Mouse (Mus musculus) adrenal gland, adult 18-20 months (tissue): ENCODE results near the gene Mapk8ip3. TPM values are rescaled to one million over a fixed set of nuclear protein-coding genes. Genes with fewer than 3 reads are reported as not detected.

ENCODE experiments used
- DNase-seq, 2 experiments: peaks; one replicate each; pipeline ENCODE4 v3.0.0; 2021 to 2022; ENCODE audit warnings: low spot score in 2 of 2
- total RNA-seq, 2 experiments: library from RNA; stranded (reverse); gene quantifications; 1 replicate in 1 of 2; 2 replicates in 1 of 2; pipeline ENCODE4 v1.2.3; 2021

Gene Mapk8ip3
- total RNA-seq, 2 experiments from 2014 or later, result 125 to 137 TPM

GRCm38 (mm10) chr17:24902671-24903474 is 33.9 kb downstream of the Mapk8ip3 start:
- DNase-seq, result no peak

DNA sequence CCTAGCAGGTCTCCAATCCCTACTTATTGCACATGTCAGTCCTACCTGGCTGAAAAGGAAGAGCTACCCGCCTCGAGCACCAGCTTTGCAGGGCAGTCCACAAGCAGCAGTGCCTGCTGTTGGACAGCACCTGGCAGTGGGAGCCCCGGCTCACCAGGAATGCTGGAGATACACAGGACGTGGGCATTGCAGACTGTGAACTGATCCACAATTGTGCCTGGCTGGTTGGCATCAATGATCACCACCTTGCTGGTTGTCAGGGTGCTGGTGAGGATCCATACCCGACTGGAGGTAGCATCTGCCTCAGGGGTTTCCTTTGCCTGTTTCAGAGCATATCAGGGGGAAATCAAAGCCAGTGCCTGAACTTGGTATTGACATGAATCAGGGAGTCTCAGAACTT is 34.7 kb downstream of the Mapk8ip3 start:
- DNase-seq, result no peak

- no peak for DNase-seq
Measured at GRCm38 (mm10) chr17:24900014-24900413, 36.8 kb downstream of the Mapk8ip3 start.

GRCm38 (mm10) chr17:24899153-24899552 is 37.6 kb downstream of the Mapk8ip3 start:
- DNase-seq, result no peak

- DNase-seq, result no peak
Measured at GRCm38 (mm10) chr17:24898041-24898854, 38.5 kb downstream of the Mapk8ip3 start.

DNA sequence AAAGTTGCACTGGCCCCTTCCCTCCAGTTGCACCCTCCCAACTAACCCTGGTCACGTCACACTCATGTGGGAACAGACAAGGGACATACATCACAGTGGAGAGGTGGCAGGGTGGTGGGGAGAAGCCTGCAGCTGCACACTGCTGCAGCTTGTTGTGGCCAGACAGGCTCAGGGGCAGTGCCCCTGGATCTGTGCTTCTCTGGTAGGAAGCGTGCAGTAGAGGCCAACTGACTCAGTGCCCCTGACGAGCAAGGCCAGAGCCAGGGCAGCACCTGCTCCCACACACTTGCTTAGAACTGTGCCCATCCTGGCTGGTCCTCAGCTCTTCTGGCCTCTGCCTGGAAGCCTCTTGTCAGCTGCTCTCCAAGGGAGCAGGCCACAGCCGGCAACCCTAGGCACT is 39.2 kb downstream of the Mapk8ip3 start:
- no peak for DNase-seq

GRCm38 (mm10) chr17:24896993-24897269 is 39.8 kb downstream of the Mapk8ip3 start:
- no peak for DNase-seq

GRCm38 (mm10) chr17:24896241-24896992 is 40.4 kb downstream of the Mapk8ip3 start, which contains the start of gene Nme3:
Gene Nme3 (plus strand): TSS chr17:24896500.
- DNase-seq, result peak; percentile 71 to 73

DNA sequence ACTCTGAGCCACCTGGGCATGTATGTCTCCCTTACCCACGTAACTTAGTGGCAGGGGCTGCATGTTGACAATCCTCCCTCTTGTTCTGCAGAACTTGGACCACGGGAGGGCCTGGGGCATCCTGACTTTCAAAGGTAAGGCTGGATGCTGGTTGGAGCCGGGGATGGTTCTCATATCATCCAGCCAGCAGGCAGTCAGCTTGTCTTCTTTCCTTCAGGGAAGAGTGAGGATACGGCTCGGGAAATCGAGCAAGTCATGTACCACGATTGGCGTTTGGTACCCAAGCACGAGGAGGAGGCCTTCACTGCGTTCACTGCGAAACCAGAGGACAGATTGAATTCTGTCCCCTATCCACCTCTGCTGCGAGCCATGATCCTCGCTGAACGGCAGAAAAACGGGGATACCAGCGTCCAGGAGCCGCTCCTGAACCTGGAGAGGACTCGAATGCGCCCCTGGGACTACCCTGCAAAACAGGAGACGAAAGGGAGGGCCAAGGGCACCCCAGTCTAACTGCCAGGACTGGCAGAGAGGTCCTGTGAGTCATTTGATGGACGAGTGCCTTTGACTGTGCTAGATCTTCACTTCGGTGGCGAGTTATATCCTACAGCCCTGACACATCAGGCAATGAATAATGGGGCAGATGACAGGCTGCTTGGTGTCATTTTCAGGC is 41.1 kb downstream of the Mapk8ip3 start:
- peak in 1 of 2 experiments; percentile 43 for DNase-seq

- peak; percentile 73 to 75 for DNase-seq
Measured at GRCm38 (mm10) chr17:24894995-24895547, 41.7 kb downstream of the Mapk8ip3 start, which contains the start of the genes Eme2 and Mrps34. Gene Eme2 (minus strand): TSS chr17:24895087. Gene Mrps34 (plus strand): TSS chr17:24895116.

DNA sequence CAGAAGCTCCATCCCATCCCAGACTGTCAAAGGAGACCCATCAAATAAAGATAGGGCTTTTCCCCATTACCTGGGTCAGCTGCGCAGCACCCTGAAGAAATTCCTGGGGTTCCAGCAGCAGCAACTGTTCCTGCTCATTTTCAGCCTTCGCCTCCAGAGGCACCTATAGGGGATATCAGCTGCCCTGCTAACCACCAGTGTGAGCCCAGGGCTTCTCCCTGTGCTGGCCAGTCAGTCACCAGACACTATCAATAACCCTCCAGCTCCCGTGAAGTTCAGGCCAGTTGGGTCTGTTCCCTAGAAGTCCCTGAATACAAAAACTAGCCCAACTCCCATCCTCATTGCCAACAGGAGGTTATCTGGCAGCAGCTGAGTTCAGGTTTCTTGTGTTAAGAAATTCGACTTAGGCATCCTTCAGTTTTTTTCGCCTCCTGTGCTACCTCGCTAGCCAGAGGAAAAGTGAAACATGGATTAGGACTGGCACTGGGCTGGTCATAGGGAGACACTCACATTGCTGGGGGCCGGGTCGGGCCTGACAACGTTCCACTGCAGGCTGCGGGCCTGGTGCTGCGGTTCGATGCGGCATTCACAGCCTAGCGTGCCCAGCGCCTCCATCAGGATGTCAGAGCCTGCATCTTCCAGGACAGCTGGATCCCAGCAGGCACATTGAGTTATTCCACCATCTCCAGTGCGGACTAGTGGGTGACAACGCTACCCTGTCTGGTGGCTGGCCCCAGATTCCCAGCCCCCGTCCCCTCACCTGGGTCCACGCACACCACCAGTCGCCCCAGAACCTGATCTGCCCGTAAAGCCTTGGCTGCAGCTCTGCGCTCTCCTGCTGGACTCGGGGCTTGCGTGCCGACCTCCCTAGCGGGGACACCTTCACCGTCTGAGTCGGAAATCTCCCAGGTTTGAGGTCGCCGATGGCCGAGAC is 42.4 kb downstream of the Mapk8ip3 start:
- DNase-seq, result no peak

DNA sequence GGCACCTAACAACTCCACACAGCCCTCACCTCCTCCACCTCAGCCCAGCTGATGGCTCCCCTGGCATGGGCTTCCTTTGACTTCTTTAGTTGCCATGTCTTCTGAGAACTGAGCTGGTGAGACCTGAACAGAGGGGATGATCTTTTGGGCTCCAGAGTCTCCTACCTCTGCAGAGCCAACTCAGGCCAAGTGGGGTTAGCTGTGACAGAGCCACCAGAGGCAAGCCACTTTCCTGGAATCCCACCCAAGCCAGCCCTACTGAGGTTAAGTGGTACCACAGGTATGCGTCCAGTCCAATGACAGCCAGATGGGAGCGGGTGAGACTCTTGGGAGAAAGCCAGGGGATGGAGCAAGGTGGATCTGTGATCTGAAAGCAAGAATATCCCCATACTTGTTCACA is 43.5 kb downstream of the Mapk8ip3 start:
- DNase-seq, result no peak

DNA sequence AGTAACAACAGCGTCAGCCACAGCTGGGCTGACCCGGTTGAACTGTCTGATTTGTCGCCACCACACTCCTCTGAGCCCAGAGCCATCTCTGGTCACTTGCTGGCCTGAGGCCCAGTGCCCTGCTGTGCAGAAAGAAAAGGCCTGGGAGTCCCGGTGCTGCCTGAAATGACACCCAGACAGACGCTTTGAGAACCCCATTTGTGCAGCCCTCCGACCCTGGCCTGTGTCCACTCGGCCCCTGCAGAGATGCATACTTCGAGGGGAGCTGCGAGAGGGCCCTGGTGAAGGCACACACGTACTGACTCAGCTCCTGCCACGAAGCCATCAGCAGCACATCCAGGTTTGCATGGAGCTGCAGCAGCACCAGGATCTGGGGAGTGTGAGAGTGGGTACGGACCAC is 44.0 kb downstream of the Mapk8ip3 start:
- peak in 1 of 2 experiments; percentile 20 for DNase-seq

DNA sequence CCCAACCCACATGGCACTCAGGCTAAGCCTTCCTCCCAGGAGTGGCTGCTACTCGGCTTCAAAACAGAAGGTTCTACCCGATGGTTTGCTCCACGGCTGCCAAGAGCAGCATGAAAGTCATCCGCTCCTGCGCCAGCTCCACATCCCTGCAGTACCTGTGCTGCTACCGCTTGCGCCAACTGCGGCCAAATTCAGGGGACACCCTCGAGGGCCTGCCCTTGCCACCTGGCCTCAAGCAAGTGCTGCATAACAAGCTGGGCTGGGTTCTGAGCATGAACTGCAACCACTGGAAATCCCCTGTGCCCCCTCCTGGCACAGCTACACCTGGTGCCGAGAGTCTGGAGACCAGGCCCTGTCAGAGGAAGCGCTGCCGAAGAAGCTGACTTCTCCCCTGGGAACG is 45.5 kb downstream of the Mapk8ip3 start:
- peak in 1 of 2 experiments; percentile 19 for DNase-seq

GRCm38 (mm10) chr17:24890151-24891092 is 46.4 kb downstream of the Mapk8ip3 start:
- peak in 1 of 2 experiments; percentile 26 for DNase-seq

GRCm38 (mm10) chr17:24888862-24889261 is 47.9 kb downstream of the Mapk8ip3 start:
- peak in 1 of 2 experiments; percentile 20 for DNase-seq

DNA sequence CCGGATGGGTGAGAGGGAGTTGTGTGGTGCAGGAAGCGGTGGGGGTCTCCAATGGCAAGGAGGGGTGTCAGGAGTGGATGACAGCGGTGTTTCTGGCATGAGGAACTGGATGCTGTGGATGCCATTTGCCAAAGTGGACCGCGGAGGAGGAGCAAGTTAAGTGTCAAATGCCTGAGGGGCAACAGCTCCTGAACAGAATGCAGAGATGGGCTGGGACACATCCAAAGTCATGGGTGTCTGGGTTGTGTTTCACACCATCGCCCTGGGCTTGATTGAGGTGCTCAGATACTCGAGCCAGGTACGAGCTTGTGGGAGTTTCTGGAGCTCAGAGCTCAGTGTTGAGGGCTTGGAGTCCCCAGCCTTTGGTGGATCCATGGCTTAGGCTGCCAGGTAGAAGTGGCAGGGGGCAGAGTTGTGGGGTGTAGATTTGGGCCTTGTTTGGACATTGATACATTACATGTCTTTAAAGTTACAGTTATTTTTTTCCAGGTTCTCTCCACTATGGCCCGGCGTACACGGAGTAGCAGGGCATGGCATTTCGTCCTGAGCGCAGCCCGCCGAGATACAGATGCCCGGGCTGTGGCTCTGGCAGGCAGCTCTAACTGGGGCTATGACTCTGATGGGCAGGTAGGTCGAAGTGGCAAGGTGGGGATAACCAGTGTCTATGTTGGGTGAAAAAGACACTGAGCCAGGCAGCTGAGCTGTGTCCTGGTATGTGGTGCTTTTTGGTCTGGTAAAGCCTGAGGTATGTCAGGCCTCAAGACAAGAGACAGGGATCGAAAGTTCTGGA is 49.3 kb downstream of the Mapk8ip3 start:
- DNase-seq, result peak in 1 of 2 experiments; percentile 25

GRCm38 (mm10) chr17:24886932-24887271 is 49.9 kb downstream of the Mapk8ip3 start:
- no peak for DNase-seq
